Mouse (Mus musculus): ENCODE measurements around the gene Arhgap33.

- TF ChIP-seq CTCF (conservative IDR thresholded peaks at IDR 0.05; ENCODE audit: insufficient read depth, insufficient read length, low read depth, low read length) (no peak), POLR2A (IDR thresholded peaks at IDR 0.05; ENCODE audit: low read depth, low read length) (no peak)
These were observed 15.0 kb upstream of the Arhgap33 start for GRCm38 (mm10) chr7:30549880-30550279.

All from kidney, adult 2 months (tissue).